Mouse (Mus musculus) heart, embryonic 10.5 days (tissue): Measurements from ENCODE around the gene Gm28305. TPM values are rescaled to one million over a fixed set of nuclear protein-coding genes. Genes with fewer than 3 reads are reported as not detected.

Experiments
- DNase-seq: peaks from one replicate; pipeline ENCODE4 v3.0.0-alpha.2; 2017; ENCODE audit warnings: low spot score
- H3K27ac ChIP-seq: fragments of 300-500 bp; sonication (generic); 2 replicates; pipeline ENCODE4 v1.5.1; 2016; ENCODE audit warnings: mild to moderate bottlenecking
- H3K27me3 ChIP-seq: fragments of 300-500 bp; sonication (generic); 2 replicates; pipeline ENCODE4 v1.6.1; 2016; ENCODE audit warnings: mild to moderate bottlenecking; ENCODE audit not compliant: poor library complexity, insufficient read depth, severe bottlenecking
- H3K36me3 ChIP-seq: fragments of 300-500 bp; sonication (generic); 2 replicates; pipeline ENCODE4 v1.6.1; 2016; ENCODE audit warnings: mild to moderate bottlenecking, moderate library complexity
- H3K4me1 ChIP-seq: fragments of 300-500 bp; sonication (generic); 2 replicates; pipeline ENCODE4 v1.6.1; 2016; ENCODE audit warnings: mild to moderate bottlenecking
- H3K4me3 ChIP-seq: fragments of 300-500 bp; sonication (generic); 2 replicates; pipeline ENCODE4 v1.5.1; 2016; ENCODE audit warnings: mild to moderate bottlenecking, moderate library complexity
- H3K9me3 ChIP-seq: fragments of 300-500 bp; sonication (generic); 2 replicates; pipeline ENCODE4 v1.6.1; 2016; ENCODE audit warnings: mild to moderate bottlenecking, moderate library complexity
- WGBS: fragments of 180-500 bp; shearing (Covaris S2); methylation state at CpG from one replicate; pipeline ENCODE4 v1.1.7; 2016; 5-methylcytosine and 5-hydroxymethylcytosine counted together
- polyA plus RNA-seq: library from polyadenylated mRNA; unstranded; fragments of >200 nt; fragmentation: Nextera tagmentation; extraction: Ambion mirVana; gene quantifications from 2 replicates; pipeline ENCODE4 v1.2.1, GENCODE M21; 2016

Gene Gm28305
- polyA plus RNA-seq, result not detected in 2 replicates

- 64% methylated on average over 2 of the region's 2 CpGs for WGBS
- peaks cover 21% of the 10 kb centered on the region for H3K36me3 ChIP-seq
- 0 out of 2 replicates have a peak, but pooled peaks cover 6% of the 10 kb centered on the region for H3K4me1 ChIP-seq
- H3K27ac ChIP-seq, result no peak within 1 kb of the TSS
- DNase-seq, result peak; percentile 3
- H3K9me3 ChIP-seq, result no peaks in the 10 kb centered on the region
- no peaks in the 10 kb centered on the region for H3K27me3 ChIP-seq
- no peak within 1 kb of the TSS for H3K4me3 ChIP-seq
Observed at GRCm38 (mm10) chr9:104040362-104040761, at the start of gene Gm28305. Gm28305 (plus strand) TSS chr9:104040662.

- Histone ChIP-seq H3K27ac (no peak overlapping the region), H3K36me3 (no peaks in the 10 kb centered on the region), H3K4me1 (peaks cover 14% of the 10 kb centered on the region), H3K27me3 (no peaks in the 10 kb centered on the region), H3K9me3 (no peaks in the 10 kb centered on the region), H3K4me3 (no peak overlapping the region)
- DNase-seq, result no peak
- 9% methylated on average over 2 of the region's 2 CpGs for WGBS
Observed at GRCm38 (mm10) chr9:103996496-103996895, 44.0 kb upstream of the Gm28305 start.

- Histone ChIP-seq H3K9me3 (no peaks in the 10 kb centered on the region), H3K4me1 (peaks cover 27% of the 10 kb centered on the region), H3K4me3 (0 out of 2 replicates have a peak overlapping the region, but pooled peaks have one; percentile 5), H3K27ac (no peak overlapping the region), H3K27me3 (no peaks in the 10 kb centered on the region), H3K36me3 (peaks cover 4% of the 10 kb centered on the region; the same call in 1 of the 2 replicates)
- 12% methylated on average over 3 of the region's 3 CpGs for WGBS
- no peak for DNase-seq
Observed at GRCm38 (mm10) chr9:104000601-104001000, 39.9 kb upstream of the Gm28305 start.

GRCm38 (mm10) chr9:104001921-104002859 lies 38.3 kb upstream of the Gm28305 start, which contains the start of gene Nphp3:
Nphp3 (plus strand) TSS chr9:104002544.
- H3K36me3 ChIP-seq, result peaks cover 13% of the 10 kb centered on the region
- H3K9me3 ChIP-seq, result no peaks in the 10 kb centered on the region
- WGBS, result 1% methylated on average over 55 of the region's 55 CpGs
- peaks cover 27% of the 10 kb centered on the region for H3K4me1 ChIP-seq
- H3K4me3 ChIP-seq, result peak within 1 kb of the TSS; percentile 79
- no peaks in the 10 kb centered on the region for H3K27me3 ChIP-seq
- peak within 1 kb of the TSS; percentile 86 for H3K27ac ChIP-seq
- DNase-seq, result peak; percentile 100

- Histone ChIP-seq H3K36me3 (peaks cover 13% of the 10 kb centered on the region), H3K9me3 (no peaks in the 10 kb centered on the region), H3K4me1 (peaks cover 27% of the 10 kb centered on the region), H3K4me3 (peak overlapping the region; percentile 79), H3K27me3 (no peaks in the 10 kb centered on the region), H3K27ac (peak overlapping the region; percentile 86)
- peak; percentile 88 for DNase-seq
- under 1% methylated on average over 37 of the region's 37 CpGs for WGBS
Observed at GRCm38 (mm10) chr9:104002913-104003330, 37.5 kb upstream of the Gm28305 start.

GRCm38 (mm10) chr9:104014526-104014925 lies 25.9 kb upstream of the Gm28305 start:
- H3K27ac ChIP-seq, result no peak overlapping the region
- whole genome bisulfite sequencing, result 74% methylated on average over 1 of the region's 1 CpGs
- no peak overlapping the region for H3K4me3 ChIP-seq
- peaks cover 60% of the 10 kb centered on the region for H3K36me3 ChIP-seq
- no peak for DNase-seq
- H3K27me3 ChIP-seq, result no peaks in the 10 kb centered on the region
- H3K4me1 ChIP-seq, result no peaks in the 10 kb centered on the region
- H3K9me3 ChIP-seq, result no peaks in the 10 kb centered on the region

- H3K4me1 ChIP-seq, result no peaks in the 10 kb centered on the region
- no peak overlapping the region for H3K27ac ChIP-seq
- no peaks in the 10 kb centered on the region for H3K9me3 ChIP-seq
- 88% methylated on average over 10 of the region's 10 CpGs for WGBS
- H3K27me3 ChIP-seq, result no peaks in the 10 kb centered on the region
- no peak overlapping the region for H3K4me3 ChIP-seq
- DNase-seq, result no peak
- H3K36me3 ChIP-seq, result peaks cover 69% of the 10 kb centered on the region
Observed at GRCm38 (mm10) chr9:104021026-104021425, 19.4 kb upstream of the Gm28305 start.

GRCm38 (mm10) chr9:104027186-104027585 lies 13.3 kb upstream of the Gm28305 start:
- Histone ChIP-seq H3K9me3 (no peaks in the 10 kb centered on the region), H3K4me3 (no peak overlapping the region), H3K36me3 (peaks cover 50% of the 10 kb centered on the region), H3K27me3 (no peaks in the 10 kb centered on the region), H3K27ac (no peak overlapping the region), H3K4me1 (no peaks in the 10 kb centered on the region)
- whole genome bisulfite sequencing, result 93% methylated on average over 8 of the region's 8 CpGs
- peak; percentile 56 for DNase-seq

- WGBS, result 88% methylated on average over 11 of the region's 11 CpGs
- Histone ChIP-seq H3K27ac (no peak overlapping the region), H3K9me3 (no peaks in the 10 kb centered on the region), H3K4me3 (no peak overlapping the region), H3K36me3 (peaks cover 44% of the 10 kb centered on the region), H3K27me3 (no peaks in the 10 kb centered on the region), H3K4me1 (no peaks in the 10 kb centered on the region)
- peak; percentile 54 for DNase-seq
Observed at GRCm38 (mm10) chr9:104029861-104030260, 10.6 kb upstream of the Gm28305 start.

- Histone ChIP-seq H3K36me3 (peaks cover 29% of the 10 kb centered on the region), H3K4me1 (0 out of 2 replicates have a peak, but pooled peaks cover 6% of the 10 kb centered on the region), H3K27me3 (no peaks in the 10 kb centered on the region), H3K4me3 (no peak overlapping the region), H3K9me3 (no peaks in the 10 kb centered on the region), H3K27ac (no peak overlapping the region)
- 82% methylated on average over 8 of the region's 8 CpGs for WGBS
- DNase-seq, result peak; percentile 62
Observed at GRCm38 (mm10) chr9:104034231-104034630, 6.2 kb upstream of the Gm28305 start.

GRCm38 (mm10) chr9:104034718-104035117 lies 5.7 kb upstream of the Gm28305 start:
- Histone ChIP-seq H3K27ac (no peak overlapping the region), H3K9me3 (no peaks in the 10 kb centered on the region), H3K27me3 (no peaks in the 10 kb centered on the region), H3K4me1 (0 out of 2 replicates have a peak, but pooled peaks cover 6% of the 10 kb centered on the region), H3K36me3 (peaks cover 32% of the 10 kb centered on the region), H3K4me3 (no peak overlapping the region)
- 75% methylated on average over 6 of the region's 6 CpGs for WGBS
- no peak for DNase-seq

- Histone ChIP-seq H3K4me1 (0 out of 2 replicates have a peak, but pooled peaks cover 6% of the 10 kb centered on the region), H3K9me3 (no peaks in the 10 kb centered on the region), H3K36me3 (peaks cover 32% of the 10 kb centered on the region), H3K4me3 (no peak overlapping the region), H3K27me3 (no peaks in the 10 kb centered on the region), H3K27ac (no peak overlapping the region)
- WGBS, result 49% methylated on average over 24 of the region's 24 CpGs
- peak; percentile 87 for DNase-seq
Observed at GRCm38 (mm10) chr9:104035261-104036015, 5.0 kb upstream of the Gm28305 start.
